Mouse (Mus musculus) retina, postnatal 7 days (tissue): ENCODE data around the gene Clybl.
A peak's percentile ranks its signal among the peaks of the same experiment; 100 is the strongest.

Experiments used
- DNase-seq: peaks from one replicate; pipeline ENCODE4 v3.0.0-alpha.2; 2012; ENCODE audit warnings: low read depth, low spot score

The Clybl gene

DNA sequence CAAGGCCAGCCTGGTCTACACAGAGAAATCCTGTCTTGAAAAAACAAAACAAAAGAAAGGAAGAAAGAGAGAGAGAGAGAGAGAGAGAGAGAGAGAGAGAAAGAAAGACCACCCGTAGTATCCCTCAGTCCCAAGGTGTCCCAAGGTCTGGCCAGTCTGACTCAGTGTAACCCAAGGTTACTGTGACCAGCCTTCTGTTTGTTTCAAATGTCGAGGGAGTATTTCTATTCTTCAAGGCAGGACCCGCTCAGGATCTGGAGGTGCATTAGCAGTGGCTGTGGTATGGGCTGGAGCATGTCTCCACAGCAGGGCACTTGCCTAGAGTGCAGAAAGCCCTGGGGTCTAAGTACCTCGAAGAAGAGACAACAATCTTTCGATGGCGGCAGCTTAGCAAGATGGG is 15.3 kb downstream of the Clybl start:
- no peak for DNase-seq

DNA sequence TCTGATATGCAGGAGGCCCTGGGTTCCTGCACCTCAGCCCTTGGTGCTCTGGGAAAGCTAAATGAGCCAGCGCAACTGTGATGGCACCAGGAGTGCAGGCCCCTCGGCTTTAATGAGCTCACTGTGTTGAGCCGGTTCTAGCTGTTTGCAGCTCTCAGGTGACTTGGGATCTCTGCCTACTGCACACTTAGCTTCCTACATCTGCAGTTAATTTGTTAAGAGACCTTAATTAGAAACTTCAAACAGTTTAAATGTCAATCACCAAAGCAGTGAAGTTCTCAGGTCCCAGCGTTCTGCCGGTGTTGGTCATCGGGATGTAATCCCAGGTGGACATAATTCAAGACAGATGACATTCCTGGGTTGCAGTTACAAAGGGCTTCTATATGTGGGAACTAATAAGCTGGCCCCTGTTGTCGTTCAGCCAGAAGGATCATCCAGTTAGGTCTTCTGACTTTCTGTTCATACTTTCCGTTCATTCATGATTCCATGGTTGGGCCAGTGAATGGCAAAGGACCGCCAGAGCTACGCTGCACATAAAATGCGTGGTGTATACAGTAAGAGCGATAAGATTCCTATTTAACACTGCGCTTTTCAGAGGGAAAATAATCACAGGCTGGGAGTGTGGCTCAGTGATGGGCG is 18.9 kb downstream of the Clybl start:
- DNase-seq, result no peak

DNA sequence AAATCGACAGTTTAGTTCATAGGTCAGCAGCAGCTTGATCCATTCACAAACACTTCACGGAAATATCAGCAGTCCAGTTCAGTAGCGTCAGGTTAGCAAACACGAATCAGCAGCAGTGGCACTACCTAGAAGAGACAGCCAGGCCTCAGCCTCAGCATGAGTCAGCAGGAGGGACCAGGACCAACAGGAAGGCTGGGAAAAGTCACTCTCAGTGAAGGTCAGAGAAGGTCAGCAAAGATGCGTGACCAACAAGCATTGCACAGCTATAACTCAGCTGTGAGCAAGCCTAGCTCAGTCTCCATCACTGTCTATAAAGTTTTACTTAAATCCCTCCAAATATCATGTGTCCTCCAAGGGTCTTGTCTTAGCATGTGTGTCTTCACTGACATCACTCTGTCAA is 27.7 kb downstream of the Clybl start:
- no peak for DNase-seq

DNA sequence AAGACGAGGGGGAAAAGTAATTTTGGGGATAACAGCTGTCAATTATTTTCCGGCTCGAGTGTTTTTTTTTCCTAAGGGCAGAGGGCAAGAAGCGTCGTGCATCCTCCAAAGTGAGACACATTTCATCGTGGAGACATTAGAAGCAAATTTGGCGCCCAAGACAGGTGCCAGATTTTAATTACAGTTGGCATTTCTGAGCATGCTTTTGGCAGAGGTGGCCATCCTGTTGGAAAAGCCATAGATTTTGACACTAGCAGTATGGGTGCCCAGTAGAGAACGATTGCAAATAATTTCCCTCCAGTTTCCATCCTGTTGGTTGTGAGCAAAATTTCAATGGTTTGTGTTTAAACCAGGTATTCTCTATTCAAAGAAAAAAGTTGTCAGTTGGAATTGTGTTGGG is 32.1 kb downstream of the Clybl start:
- no peak for DNase-seq

DNA sequence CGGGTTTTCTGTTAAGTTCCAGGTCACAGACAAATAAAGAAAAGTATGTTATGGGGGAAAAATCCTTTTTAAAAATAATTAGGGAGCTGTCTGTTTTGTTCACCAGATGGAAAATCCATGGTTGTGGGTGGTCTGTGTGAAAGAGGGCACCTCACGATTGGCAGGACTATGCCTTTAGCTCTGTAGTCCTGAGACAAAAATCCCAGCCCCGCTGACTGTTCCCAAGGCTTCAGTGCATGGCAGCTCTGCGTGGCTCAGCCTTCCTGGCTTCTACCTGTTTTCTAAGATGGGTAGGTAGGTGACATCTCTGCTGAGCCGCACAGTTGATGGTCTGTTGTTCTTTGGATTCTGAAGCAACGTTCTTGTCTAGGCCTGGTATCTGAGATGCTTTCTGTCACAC is 32.6 kb downstream of the Clybl start:
- DNase-seq, result no peak

DNA sequence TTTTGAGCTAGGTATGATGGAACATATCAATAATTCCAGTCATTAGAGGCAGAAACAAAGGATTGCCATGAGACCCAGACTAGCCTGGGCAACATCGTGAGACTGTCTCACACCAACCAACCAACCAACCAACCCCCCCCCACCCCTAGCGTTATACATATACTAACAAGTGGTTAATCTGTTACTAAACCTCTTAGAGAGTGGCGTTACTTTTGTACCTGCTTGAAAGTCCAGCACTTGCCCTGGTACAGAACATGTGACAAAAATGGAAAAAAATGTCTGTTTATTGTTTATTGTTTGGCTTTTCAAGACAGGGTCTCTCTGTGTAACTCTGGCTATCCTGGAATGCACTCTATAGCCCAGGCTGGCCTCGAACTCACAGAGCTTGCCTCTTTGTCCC is 35.7 kb downstream of the Clybl start:
- no peak for DNase-seq

DNA sequence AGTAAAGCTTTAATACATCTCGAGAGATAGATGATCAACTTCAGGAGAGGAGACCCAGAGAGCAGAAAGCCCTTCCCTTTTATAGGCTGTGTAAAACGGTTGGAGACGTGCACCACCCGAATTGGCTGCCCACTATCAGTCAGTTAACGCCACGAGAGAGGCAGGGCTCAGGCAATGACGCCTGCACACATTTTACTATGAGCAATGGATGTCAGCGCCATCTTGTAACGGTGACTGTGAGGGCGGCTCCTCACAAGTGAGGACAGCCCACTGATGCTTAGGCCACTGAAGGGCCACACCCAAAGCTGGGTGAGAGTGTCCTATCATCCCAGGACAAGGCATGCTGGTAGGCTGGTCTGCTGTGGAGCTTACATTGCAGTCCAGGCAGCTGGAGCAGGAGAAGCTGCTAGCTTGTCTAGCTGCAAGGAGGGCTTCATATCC is 41.5 kb downstream of the Clybl start:
- DNase-seq, result no peak

DNA sequence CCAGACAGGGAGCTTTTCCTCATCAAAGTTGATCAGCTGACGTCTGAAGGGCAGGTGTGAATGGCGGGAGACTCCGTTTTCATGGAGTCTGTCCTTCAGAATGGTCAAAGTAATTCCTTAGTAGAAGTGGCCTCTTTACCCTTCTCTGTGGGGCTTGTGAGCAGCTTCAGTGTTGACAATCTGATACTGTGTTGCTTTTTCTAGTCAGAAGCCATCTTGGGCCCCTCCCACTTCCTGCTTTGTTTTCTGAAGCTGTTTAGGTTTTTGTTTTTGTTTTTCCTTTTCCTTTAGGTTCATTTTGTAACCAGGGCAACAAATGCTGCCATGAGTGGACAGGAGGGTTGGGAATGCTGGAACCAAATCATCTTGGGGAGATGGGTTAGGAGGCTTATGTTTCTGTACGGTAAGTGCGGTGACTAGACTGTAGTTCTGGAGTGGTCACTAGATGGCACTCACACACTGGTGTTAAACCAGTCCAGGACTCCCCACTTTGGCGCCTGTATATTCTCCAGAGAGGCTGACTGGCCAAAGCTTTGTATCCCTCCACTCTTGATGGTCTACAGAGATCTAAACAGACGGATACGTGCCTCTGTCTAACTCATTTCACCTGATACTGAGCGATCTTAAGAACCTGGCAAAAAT is 42.1 kb downstream of the Clybl start:
- DNase-seq, result peak; percentile 70

DNA sequence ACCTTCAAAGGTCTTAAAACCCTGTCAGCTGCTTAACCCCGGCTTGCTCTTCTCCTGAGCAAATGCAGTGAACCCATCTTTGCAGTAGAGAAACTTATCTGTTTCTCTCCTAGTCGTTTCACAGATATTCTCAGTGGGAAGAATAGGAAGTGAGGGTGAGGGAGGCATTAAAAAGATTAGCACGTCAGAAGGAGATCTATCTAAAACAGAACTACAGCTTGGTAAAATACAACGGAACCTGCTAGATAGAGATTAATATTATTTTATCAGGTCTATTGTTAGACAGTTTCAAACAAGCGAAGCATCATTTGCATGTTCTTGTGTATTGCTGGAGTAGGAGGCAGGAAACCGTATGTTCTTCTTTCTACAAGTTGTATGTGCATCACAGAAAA is 42.6 kb downstream of the Clybl start:
- DNase-seq, result no peak

DNA sequence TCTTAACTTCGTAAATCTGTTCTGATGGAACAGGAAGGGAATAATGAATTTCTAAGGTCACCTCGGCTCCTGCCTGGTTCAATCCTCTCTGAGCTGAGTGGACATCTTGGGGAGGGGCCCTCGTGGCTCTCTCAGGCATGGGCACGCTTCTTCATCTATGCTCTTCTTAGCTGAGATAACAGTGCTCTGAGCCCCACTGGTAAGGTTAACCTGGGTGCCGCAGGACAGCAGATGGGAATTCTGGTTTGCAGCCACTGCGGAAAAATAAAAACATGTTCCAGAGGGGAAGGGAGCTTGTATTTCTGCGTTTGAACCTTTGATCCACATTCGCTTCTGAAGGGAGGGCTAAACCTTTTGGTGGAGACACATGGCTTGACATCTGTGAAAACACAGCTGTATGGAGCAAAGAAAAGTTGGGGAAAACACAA is 43.0 kb downstream of the Clybl start:
- DNase-seq, result no peak

DNA sequence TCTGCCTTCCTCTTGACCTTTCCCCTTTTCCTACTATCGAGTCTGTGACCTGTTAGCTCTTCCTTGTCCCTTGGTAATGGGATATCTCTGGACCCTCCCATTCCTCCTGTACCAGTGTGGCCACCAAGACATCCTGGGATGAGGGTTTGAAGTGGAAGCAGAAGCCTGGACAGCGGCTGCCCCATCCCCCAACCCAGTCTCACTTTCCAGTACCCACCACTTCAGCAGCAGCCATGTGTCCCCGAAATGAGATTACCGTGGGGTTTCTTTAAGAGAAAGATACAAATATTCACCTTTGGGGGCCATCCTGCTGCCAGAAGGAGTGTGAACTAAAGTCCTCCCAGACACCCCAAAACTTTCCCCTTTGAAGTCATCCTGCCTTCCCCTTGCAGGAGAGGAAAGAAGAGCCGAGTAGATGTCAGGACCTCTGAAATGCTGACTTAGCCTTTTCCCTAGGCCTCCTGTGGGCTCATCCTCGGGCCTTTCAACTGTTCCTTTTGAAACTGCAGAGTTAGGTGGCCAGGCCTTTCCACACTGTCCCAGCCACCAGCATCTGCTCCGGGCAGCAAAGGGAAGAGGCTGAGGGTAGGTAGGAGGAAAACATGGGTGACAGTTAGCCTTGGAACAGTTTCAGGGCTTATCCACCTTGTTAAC is 44.1 kb downstream of the Clybl start:
- no peak for DNase-seq

DNA sequence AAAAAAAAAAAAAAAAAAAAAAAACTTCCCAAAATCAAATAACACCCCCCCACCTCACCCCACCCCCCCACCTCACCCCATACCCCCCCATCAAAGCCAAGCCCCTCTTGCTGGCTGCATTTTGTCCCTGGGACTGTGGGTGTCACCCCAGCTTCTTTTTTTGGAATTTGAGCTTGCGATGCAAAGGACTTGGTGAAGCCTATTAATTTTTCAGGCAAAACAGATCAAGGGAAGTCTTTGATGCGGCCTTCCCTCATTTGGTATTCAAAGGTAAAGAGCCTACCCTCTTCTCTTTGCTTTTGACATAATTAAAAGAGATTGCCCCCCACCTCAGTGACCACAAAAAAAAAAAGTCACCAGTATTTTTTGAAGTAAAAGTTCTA is 44.6 kb downstream of the Clybl start:
- DNase-seq, result no peak

DNA sequence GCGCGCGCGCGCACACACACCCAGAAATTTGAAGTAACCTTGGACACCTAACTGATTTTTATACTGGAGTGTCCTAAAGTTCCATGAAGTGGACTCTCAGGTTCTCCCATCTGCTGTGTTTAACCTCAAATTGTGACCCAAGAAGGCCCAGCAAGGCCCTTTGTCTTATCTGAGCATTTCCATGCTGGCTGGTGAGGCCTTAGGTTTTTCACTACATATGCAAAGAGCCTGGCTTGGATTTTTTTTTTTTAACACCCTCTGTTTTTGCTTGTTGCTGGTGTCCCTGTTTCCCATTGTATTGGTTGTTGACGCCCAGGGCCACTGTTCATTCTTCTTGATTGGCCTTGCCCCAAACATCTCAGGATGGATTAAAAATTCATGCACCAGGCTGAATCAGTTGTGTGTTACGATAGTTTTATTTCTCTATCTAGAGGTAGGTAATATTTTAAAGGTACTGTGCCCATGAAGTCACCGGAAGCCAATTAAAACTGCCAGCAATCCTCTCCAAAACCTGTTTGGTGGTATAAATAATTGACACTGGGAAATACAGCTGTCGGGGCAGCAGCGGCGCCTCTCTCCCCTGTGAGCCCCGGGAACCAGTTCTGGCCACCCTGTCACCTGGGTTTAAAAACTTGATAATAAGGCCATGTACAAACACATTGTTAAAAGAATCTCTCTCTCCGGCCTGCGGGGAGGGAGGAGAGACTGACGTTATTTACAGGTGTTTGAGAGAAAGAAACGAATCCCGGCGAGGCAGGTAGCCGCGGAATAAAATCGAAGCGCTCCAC is 45.4 kb downstream of the Clybl start:
- DNase-seq, result no peak

DNA sequence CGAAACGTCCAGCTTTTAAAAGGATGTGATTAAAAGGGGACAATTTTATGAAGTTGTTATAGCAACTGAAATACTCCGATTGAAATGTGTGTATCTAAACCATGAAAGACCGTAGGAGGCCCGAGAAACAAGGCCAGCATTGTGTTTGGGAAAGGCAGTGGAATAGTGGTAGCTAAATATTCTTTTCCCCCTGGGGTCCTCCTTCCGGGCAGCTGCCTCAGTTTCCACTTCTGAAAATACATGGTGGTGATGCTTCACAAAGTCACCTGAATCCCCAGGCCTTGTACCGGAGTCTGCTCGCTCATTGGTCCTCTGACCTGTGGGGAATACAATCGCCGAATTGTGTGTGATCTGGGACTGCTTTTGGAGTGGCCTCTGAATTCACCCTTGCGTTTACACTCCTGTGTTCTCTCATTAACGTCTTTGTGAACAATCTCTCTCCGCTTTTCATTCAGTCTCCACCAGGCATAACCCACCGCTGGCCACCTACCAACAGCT is 46.0 kb downstream of the Clybl start:
- no peak for DNase-seq

DNA sequence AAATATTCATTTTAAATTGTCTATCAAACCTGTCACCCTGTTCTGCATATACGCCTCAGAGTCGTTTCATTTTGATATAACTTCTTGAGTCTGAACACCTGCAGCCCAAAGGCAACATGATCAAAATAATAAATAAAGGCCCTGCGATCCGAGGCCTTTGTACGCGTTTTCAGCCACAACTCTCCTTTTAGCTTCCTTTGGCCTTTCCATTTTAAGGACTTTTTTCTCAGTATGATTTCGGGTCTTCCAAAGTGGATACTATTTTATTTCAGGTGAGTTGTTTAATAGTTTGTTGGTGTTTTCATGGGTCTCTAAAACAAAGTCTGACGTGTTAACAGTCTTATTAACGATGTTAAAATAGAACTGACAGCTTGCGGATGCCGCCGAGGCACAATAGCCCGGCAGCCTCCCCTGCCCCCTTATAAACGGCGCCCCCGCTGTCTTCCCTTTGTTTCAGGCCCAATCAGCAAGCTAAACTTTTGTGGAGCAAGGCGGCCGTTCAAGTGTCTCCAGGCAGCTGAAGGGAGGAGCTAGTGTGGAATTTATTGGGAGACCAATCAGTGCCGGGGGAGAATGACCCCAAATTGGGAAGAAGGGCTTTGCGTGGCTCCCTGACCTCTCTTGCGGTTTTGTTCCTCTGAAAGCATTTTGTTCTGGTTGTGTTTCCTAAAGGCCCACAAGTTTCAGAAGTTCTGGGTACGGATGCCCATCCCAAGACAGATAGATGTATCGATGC is 47.5 kb downstream of the Clybl start:
- no peak for DNase-seq

DNA sequence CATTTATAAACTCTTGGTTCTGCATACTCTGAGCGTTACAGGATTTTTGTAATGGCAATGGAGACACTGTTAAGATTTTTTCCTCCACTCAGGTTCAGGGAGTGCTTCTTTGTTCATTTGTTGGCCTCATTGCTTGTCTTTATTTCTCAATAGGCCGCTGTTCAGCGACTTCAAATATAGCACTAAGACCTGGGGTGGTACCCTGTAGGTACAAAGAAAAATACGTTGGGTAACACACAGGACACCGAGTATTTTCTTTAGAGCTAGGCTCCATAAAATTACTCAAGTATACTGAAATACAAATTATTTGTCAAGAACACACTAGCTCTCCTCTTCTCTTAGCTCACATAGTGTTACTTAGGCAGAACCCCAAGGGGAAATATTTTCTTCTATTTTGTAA is 48.5 kb downstream of the Clybl start:
- no peak for DNase-seq

DNA sequence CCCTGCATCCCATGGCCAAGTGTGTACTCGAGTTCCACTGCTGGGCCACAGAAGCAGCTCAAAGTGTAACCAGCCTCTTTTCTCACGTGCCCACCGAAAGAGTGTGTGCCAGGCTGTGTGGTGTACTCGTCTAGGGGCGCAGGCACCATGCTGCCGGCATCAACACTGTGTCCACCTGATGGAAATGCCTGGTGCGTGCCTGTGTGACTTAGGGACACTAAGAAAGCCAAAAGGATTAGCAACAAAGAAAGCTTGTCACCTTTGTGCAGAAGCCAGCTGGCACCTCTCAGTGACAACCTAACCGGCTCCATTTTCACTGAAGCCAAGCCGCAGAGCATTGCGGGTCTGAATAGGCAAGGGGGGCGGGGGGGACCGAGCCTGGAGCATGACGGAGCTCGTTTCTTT is 49.1 kb downstream of the Clybl start:
- DNase-seq, result no peak

DNA sequence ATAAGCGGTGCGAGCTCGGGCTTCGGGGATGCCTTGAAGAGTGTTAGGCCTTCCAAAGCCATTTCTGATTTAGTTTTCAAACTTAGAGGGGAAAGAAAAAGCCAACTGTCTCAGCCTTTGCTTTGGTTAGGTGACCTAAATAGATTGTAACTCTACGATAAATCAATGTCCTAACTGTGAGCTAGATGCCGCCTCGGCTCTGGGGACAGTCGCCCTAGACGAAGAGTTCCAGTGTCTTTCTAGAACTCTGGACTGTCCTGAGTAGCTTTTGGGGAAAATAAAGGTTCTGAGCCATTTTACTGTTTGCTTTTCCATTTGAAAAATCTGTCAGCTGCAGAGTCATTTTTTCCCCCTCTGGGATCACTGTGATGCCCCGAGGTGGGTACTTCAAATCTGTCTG is 49.6 kb downstream of the Clybl start:
- no peak for DNase-seq

DNA sequence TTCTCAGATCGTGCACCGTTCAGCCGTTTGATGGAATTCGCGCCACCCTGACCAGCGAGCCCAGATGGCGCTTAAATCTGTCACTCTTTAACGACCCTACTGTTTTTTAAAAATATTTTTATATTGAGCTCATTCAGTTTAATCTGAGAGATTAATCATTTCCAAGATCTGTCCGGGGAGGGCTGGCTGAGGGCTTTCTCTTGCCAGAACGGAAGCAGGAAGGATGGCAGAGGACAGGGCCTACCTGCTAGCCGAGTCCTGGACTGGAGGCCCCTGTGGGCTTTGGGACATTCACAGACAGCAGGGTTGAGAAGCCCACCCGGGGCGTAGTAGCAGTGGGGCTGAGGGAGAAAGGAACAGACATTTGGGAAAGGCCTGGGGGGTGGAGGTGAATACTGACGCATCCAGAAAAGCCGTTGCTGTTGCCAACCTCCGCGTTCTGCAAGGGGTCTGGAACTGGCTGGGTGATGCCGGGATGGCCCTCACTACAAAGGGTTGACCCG is 51.8 kb downstream of the Clybl start:
- DNase-seq, result no peak

DNA sequence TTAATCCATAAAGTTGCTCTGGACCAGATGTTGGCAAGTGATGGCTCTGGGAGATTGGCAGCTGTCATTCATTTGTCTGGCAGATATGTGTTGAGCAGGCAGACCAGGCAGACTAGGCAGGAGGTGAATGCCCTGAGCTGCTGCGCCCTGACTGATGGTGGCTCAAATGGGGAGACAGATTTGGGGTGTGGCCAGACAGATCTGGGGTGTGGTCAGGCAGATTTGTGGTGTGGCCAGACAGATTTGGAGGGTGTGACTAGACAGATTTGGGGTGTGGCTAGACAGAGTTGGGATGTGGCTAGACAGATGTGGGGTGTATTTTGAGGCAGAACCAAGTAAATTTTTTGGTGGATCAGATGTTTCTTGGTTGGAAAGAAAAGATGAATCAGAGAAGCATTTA is 62.4 kb downstream of the Clybl start:
- DNase-seq, result no peak
